Mouse (Mus musculus) neutrophil, adult 59 days (primary cell): ENCODE measurements around the gene Mrgpra9. TPM values are rescaled to one million over a fixed set of nuclear protein-coding genes. Genes with fewer than 3 reads are reported as not detected.

Source experiments
- total RNA-seq, 2 experiments: library from RNA; stranded (reverse); gene quantifications; 1 replicate in 1 of 2; 2 replicates in 1 of 2; pipeline ENCODE4 v1.2.4; 2023

Mrgpra9 gene
- not detected for total RNA-seq

GRCm38 (mm10) chr7:47252770-47253169 lies at the start of gene Mrgpra9:
Gene Mrgpra9 (minus strand): TSS chr7:47252848.

GRCm38 (mm10) chr7:47204830-47205229 lies 47.8 kb downstream of the Mrgpra9 start, which contains the start of gene Mrgpra6:
Gene Mrgpra6 (minus strand): TSS chr7:47204920.

Other genes with a start within 250 kb of the Mrgpra9 start
- gene Spty2d1, start 244.4 kb downstream of the Mrgpra9 start, total RNA-seq, result 10 to 100 TPM; 58.3 to 64.5 TPM
- 1 to 10 TPM; 6.3 to 8.7 TPM for gene Tmem86a, start 202.2 kb downstream of the Mrgpra9 start, total RNA-seq
- not detected for gene Ptpn5, start 119.2 kb downstream of the Mrgpra9 start, total RNA-seq
- gene Mrgpra6, start 47.9 kb downstream of the Mrgpra9 start, total RNA-seq, result not detected
- gene Mrgpra1, start 101.4 kb upstream of the Mrgpra9 start, total RNA-seq, result not detected
- gene Mrgpra2a, start 199.3 kb upstream of the Mrgpra9 start, total RNA-seq, result 100 to 1,000 TPM in 1 of 2 experiments, 10 to 100 TPM in 1; 79.8 to 103 TPM